Mouse (Mus musculus): ENCODE results near the gene Aaed1.

DNA sequence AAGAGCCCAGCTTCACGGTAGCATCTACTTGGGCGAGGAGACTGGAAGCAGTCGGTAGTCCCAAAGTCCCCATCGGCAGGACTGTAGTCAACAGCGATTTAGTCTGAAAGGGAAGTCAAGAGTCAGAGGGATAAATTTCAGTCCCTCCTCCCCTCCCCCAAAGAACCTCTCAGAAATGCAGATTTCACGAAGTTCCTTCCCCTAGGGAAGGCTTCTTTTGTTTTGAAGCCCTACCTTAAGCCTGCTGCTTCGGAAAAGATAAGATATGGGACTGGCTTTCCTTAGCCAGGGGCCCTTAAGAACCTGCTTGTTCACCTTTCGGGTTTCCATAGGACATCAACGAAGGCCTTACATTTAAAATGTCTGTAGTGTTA, 36.8 kb downstream of the Aaed1 start:
- TF ChIP-seq CTCF (IDR thresholded peaks at IDR 0.05; ENCODE audit: control insufficient read depth, insufficient read depth, insufficient read length) (no peak), MYOD1 (IDR thresholded peaks at IDR 0.05; ENCODE audit: control insufficient read depth, insufficient read length, low read depth) (no peak), CEBPB (IDR thresholded peaks at IDR 0.05; ENCODE audit: low read depth) (no peak), MYOG (IDR thresholded peaks at IDR 0.05; ENCODE audit: control insufficient read depth, extremely low read depth, insufficient read length) (no peak), USF1 (IDR thresholded peaks at IDR 0.05; ENCODE audit: low read depth) (no peak), MAX (IDR thresholded peaks at IDR 0.05) (no peak), FOSL1 (IDR thresholded peaks at IDR 0.05; ENCODE audit: insufficient read depth, low read length, poor library complexity, severe bottlenecking) (no peak)

All from C2C12 (cell line).